Mouse (Mus musculus) heart, postnatal 0 days (tissue): ENCODE data around the gene Eef1e1.

Source experiments
- CTCF ChIP-seq: IDR thresholded peaks from 2 replicates; pipeline ENCODE4 v1.5.1; 2016; ENCODE audit warnings: antibody characterized with exemption, control low read depth, low read depth
- EP300 ChIP-seq: IDR thresholded peaks from 2 replicates; pipeline ENCODE4 v1.6.1; 2016; ENCODE audit warnings: antibody characterized with exemption, low read depth

- TF ChIP-seq CTCF (no peak), EP300 (no peak)
These were observed 51.7 kb downstream of the Eef1e1 start for GRCm38 (mm10) chr13:38607130-38607529.
